Mouse (Mus musculus) liver, embryonic 14.5 days (tissue): ENCODE data around the gene Cryz.

Source experiments
- CTCF ChIP-seq: IDR thresholded peaks from 2 replicates; pipeline ENCODE4 v1.5.1; 2016; ENCODE audit warnings: antibody characterized with exemption, low read depth, control low read depth
- EP300 ChIP-seq: IDR thresholded peaks from 2 replicates; pipeline ENCODE4 v1.6.1; 2016; ENCODE audit warnings: antibody characterized with exemption, low read depth

DNA sequence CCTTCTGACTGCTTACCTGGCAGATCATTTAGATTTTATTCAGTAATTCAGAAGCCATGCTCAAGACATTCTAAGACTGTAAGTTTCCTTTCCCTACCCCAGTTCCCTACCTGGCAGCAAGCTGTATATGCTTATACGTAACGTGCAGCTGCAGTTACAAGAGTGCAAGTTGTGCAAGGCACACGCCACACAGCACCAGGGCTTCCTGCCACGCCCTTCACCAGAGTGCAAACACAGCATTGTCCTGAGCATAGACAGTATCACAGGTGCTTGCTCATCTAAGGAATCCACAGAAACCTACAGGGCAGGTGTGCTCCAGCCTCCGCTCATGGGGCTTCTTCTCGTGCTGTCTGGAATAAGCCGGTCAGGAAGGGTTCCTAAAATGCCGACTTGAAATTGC lies 18.6 kb upstream of the Cryz start:
- TF ChIP-seq CTCF (no peak), EP300 (no peak)
